Mouse (Mus musculus): ENCODE data around the gene Lbhd1.

DNA sequence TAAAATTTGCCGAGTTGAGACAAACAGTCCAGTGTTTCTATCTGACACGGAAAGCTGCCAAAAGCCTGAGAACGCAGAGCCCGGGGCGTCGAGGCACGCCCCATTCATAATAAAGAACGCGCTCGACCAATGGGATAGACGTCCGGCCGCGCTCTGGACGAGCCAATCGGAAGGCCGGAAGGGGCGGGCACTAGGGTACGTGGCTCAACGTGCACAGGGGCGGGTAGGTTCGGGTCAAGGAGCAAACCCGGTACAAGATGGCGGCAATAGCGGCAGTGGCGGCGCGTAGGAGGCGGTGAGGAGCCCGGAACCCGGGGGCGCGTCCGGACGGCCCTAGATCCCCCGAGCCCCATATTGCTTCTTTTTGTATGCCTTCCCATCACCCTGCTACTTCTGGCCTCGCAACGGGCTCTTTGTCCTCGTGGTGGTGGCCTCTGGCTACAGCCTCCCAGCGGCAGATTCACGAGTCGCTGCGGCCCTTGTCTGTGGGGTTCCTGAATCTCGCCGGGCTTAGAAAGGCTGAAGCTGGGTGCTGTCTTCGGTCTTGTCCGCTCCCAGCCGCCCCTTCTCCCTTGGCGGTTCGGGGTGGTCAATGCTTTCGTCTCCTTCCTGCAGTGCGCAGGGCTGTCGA lies 14.4 kb downstream of the Lbhd1 start, which contains the start of gene Ganab:
- TF ChIP-seq POLR2A (IDR thresholded peaks at IDR 0.05; ENCODE audit: control insufficient read depth in 1 of 2, insufficient read depth in 1 of 2, low read depth in 1 of 2, low read length in 2 of 2, poor library complexity in 1 of 2) (peak; percentile 64 to 88), CTCF (IDR thresholded peaks at IDR 0.05 in 2 of 3, conservative IDR thresholded peaks at IDR 0.05 in 1 of 3; ENCODE audit: control insufficient read depth in 1 of 3, insufficient read depth in 1 of 3, low read depth in 2 of 3, low read length in 3 of 3, poor library complexity in 1 of 3, severe bottlenecking in 1 of 3) (no peak), MYC (IDR thresholded peaks at IDR 0.05; ENCODE audit: low read depth, low read length) (peak; percentile 31; the same call in 1 of the 2 replicates)
